Mouse (Mus musculus) limb, embryonic 12.5 days (tissue): ENCODE measurements around the gene Tbc1d2. TPM values are rescaled to one million over a fixed set of nuclear protein-coding genes. Genes with fewer than 3 reads are reported as not detected.
"Not testable (repeated sequence)": the region's sequence is repeated elsewhere in the genome, so short reads cannot be mapped to it uniquely, and the experiment has no call there.

Experiments used
- ATAC-seq: fragments of 200-750 bp; cut with Nextera tagmentation; 2 replicates; pipeline ENCODE4 v1.8.0; 2017; ENCODE audit warnings: low read depth, moderate TSS enrichment; ENCODE audit not compliant: insufficient number of reproducible peaks, insufficient read depth, low FRiP score, low TSS enrichment
- H3K27ac ChIP-seq: fragments of 300-500 bp; sonication (generic); 2 replicates; pipeline ENCODE4 v1.5.1; 2016; ENCODE audit warnings: mild to moderate bottlenecking, moderate library complexity
- H3K27me3 ChIP-seq: fragments of 300-500 bp; sonication (generic); 2 replicates; pipeline ENCODE4 v1.6.1; 2016; ENCODE audit warnings: mild to moderate bottlenecking, moderate library complexity
- H3K36me3 ChIP-seq: fragments of 300-500 bp; sonication (generic); 2 replicates; pipeline ENCODE4 v1.6.1; 2016; ENCODE audit warnings: mild to moderate bottlenecking, moderate library complexity
- H3K4me1 ChIP-seq: fragments of 300-500 bp; sonication (generic); replicated peaks from 2 replicates; pipeline ENCODE4 v1.6.1; 2016
- H3K4me2 ChIP-seq: fragments of 300-500 bp; sonication (generic); 2 replicates; pipeline ENCODE4 v1.6.1; 2016; ENCODE audit warnings: mild to moderate bottlenecking, moderate library complexity
- H3K4me3 ChIP-seq: fragments of 300-500 bp; sonication (generic); replicated peaks from 2 replicates; pipeline ENCODE4 v1.5.1; 2016; ENCODE audit warnings: mild to moderate bottlenecking
- H3K9ac ChIP-seq: fragments of 300-500 bp; sonication (generic); replicated peaks from 2 replicates; pipeline ENCODE4 v1.6.1; 2016; ENCODE audit warnings: mild to moderate bottlenecking, moderate library complexity
- H3K9me3 ChIP-seq: fragments of 300-500 bp; sonication (generic); 2 replicates; pipeline ENCODE4 v1.6.1; 2016; ENCODE audit warnings: mild to moderate bottlenecking, moderate library complexity
- WGBS: fragments of 180-500 bp; shearing (Covaris S2); methylation state at CpG from one replicate; pipeline ENCODE4 v1.1.7; 2016; 5-methylcytosine and 5-hydroxymethylcytosine counted together
- polyA plus RNA-seq: library from polyadenylated mRNA; unstranded; fragments of >200 nt; fragmentation: Nextera tagmentation; extraction: Ambion mirVana; gene quantifications from 2 replicates; pipeline ENCODE4 v1.2.1, GENCODE M21; 2016

Tbc1d2 gene
- polyA plus RNA-seq, 1 experiment from 2014 or later = 2.1 TPM

DNA sequence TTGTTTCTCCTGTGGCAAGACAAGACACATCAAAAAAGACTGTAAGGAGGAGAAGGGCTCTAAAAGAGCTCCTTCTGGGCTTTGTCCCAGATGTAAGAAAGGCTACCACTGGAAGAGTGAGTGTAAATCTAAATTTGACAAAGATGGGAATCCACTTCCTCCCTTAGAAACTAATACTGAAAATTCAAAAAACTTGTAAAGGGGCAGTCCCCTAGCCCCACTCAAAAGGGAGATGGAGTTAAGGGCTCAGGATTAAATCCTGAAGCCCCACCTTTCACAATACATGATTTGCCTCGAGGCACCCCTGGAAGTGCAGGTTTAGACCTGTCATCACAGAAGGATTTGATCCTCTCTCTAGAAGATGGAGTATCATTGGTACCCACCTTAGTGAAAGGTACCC lies 71.8 kb downstream of the Tbc1d2 start:
- H3K9me3 ChIP-seq = peaks cover 9% of the 10 kb centered on the region; the same call in 1 of the 2 replicates
- H3K4me3 ChIP-seq = no peak overlapping the region
- no peaks in the 10 kb centered on the region for H3K36me3 ChIP-seq
- no peak overlapping the region for H3K4me2 ChIP-seq
- no peak overlapping the region for H3K9ac ChIP-seq
- WGBS = 72% methylated on average over 1 of the region's 1 CpGs
- H3K4me1 ChIP-seq = 0 out of 2 replicates have a peak, but pooled peaks cover 9% of the 10 kb centered on the region
- no peak overlapping the region for H3K27ac ChIP-seq
- ATAC-seq = no peak
- H3K27me3 ChIP-seq = no peaks in the 10 kb centered on the region

DNA sequence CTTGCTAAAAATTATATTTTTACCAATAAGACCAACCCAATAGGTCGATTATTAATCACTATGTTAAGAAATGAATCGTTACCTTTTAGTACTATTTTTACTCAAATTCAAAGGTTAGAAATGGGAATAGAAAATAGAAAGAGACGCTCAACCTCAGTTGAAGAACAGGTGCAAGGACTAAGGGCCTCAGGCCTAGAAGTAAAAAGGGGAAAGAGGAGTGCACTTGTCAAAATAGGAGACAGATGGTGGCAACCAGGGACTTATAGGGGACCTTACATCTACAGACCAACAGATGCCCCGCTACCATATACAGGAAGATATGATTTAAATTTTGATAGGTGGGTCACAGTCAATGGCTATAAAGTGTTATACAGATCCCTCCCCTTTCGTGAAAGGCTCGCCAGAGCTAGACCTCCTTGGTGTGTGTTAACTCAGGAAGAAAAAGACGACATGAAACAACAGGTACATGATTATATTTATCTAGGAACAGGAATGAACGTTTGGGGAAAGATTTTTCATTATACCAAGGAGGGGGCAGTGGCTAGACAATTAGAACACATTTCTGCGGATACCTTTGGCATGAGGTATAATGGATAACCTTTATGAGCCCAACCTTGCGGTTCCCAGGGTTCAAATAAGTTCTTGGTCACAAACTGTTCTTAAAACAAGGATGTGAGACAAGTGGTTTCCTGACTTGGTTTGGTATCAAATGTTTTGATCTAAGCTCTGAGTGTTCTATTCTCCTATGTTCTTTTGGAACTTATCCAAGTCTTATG lies 74.3 kb downstream of the Tbc1d2 start:
- not testable (repeated sequence) for H3K36me3 ChIP-seq, ATAC-seq, H3K9me3 ChIP-seq, H3K27me3 ChIP-seq, H3K9ac ChIP-seq, H3K4me1 ChIP-seq, H3K4me3 ChIP-seq, H3K4me2 ChIP-seq, H3K27ac ChIP-seq
- WGBS = 89% methylated on average over 6 of the region's 10 CpGs

GRCm38 (mm10) chr4:46574841-46575240 lies 75.2 kb downstream of the Tbc1d2 start:
- 65% methylated on average over 10 of the region's 12 CpGs for WGBS
- ATAC-seq = no peak

DNA sequence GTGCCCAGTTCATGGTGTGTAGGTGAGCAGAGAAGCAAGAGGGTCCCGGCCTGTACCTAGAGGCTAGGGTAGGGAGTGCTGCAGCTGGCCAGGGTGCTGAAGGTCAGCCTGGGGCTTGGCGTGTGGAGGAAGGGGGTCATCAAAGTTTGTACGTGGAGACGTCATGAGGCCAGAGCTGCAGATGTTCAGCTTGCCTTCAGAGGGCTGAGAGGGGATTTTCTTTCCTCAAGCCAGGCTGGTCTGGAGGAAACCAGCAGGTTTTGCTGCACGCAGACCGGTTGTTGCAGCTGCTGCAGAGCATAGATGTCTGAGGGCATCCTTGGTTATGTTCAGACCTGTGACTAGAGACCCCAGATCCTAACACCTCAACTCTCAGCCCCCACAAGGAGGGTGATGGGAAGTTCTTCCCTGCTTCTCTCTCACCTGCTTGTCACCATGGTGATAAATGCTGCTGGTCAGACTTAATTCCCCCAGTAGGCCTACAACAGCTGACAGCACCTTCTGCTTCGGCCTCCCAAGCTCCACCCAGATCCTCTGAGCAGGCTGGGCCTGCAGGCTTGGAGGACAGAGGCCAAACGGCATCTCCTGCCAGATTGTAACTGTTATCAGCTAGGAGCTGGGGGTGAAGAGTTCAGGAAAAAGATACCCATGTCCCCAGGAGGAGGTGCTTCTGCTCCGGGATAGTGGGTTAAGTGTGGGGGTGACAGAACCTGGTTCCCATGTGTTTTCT lies 75.8 kb downstream of the Tbc1d2 start:
- no peak overlapping the region for H3K4me3 ChIP-seq
- no peak overlapping the region for H3K4me2 ChIP-seq
- H3K27me3 ChIP-seq = no peaks in the 10 kb centered on the region
- WGBS = 32% methylated on average over 9 of the region's 9 CpGs
- H3K4me1 ChIP-seq = 0 out of 2 replicates have a peak, but pooled peaks cover 9% of the 10 kb centered on the region
- no peak for ATAC-seq
- H3K9ac ChIP-seq = no peak overlapping the region
- no peaks in the 10 kb centered on the region for H3K36me3 ChIP-seq
- H3K9me3 ChIP-seq = 0 out of 2 replicates have a peak, but pooled peaks cover 4% of the 10 kb centered on the region
- no peak overlapping the region for H3K27ac ChIP-seq

More at GRCm38 (mm10) chr4:46574841-46575240, 75.2 kb downstream of the Tbc1d2 start:
- H3K36me3 ChIP-seq = no peaks in the 10 kb centered on the region
- no peak overlapping the region for H3K4me3 ChIP-seq
- H3K4me1 ChIP-seq = 0 out of 2 replicates have a peak, but pooled peaks cover 9% of the 10 kb centered on the region
- no peak overlapping the region for H3K4me2 ChIP-seq
- H3K9ac ChIP-seq = no peak overlapping the region
- no peaks in the 10 kb centered on the region for H3K27me3 ChIP-seq
- no peak overlapping the region for H3K27ac ChIP-seq
- 0 out of 2 replicates have a peak, but pooled peaks cover 4% of the 10 kb centered on the region for H3K9me3 ChIP-seq

DNA sequence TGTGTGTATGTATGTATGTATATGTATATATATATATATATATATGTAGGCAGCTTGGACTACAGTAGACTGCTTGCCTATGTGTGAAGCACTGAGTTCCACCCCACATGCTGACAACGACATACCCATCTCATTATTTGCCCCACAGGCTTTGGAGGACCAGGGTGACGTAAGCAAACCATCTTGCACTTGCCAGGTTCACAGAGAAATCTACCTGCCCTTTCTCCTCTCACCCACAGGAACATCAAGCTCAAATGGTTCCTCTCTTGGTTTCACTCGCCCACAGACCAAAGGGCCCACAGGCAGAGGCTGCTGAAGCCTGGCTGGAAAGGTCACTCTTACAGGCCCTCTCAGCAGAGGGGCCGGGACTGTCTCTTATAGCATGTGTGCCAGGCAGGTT lies 77.4 kb downstream of the Tbc1d2 start:
- Histone ChIP-seq H3K4me2 (no peak overlapping the region), H3K4me3 (no peak overlapping the region), H3K9me3 (no peaks in the 10 kb centered on the region), H3K4me1 (0 out of 2 replicates have a peak, but pooled peaks cover 9% of the 10 kb centered on the region), H3K9ac (no peak overlapping the region), H3K36me3 (no peaks in the 10 kb centered on the region), H3K27ac (no peak overlapping the region), H3K27me3 (no peaks in the 10 kb centered on the region)
- 75% methylated on average over 4 of the region's 4 CpGs for WGBS
- ATAC-seq = no peak

DNA sequence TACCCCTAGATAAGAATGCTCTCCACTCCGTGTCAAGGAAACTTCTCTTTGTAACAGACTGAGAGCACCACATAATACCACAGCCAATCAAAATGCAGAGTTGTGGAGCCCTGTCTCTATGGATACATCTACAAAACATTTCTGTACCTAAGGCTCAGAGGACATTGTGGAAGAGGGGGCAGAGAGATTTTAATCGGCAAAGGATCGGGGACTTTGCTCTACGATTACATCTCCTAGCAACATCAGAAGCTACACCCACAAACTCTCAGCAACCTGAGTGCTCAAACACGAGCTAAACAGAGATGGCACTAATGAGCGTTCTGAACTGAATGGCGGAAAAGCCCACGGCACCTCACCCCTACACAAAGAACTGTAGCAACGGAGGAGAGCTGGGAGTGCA lies 78.3 kb downstream of the Tbc1d2 start:
- Histone ChIP-seq H3K9ac (no peak overlapping the region), H3K4me1 (0 out of 2 replicates have a peak, but pooled peaks cover 9% of the 10 kb centered on the region), H3K4me2 (no peak overlapping the region), H3K9me3 (no peaks in the 10 kb centered on the region), H3K4me3 (no peak overlapping the region), H3K27me3 (no peaks in the 10 kb centered on the region), H3K36me3 (no peaks in the 10 kb centered on the region), H3K27ac (no peak overlapping the region)
- ATAC-seq = no peak
- WGBS = 91% methylated on average over 9 of the region's 9 CpGs

DNA sequence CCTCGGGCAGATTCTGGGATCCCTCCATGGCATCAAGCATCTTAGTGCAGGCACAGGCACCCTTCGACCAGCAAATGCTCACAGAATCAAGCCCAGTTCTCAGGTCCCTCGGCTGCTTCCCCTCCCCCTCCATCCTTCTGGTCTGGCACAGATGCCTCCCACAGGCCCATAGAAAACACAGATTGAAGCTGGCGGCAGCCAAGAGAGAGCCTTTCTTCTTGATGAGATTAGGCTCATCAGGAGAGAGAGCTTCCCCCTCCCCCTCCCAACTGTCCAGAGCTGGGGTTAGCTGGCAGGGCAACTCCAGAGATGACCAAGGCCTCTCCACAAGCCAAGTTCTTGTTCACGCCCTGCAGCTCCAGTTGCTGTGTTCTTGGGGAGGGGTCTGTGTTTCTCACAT lies 80.3 kb downstream of the Tbc1d2 start:
- Histone ChIP-seq H3K4me1 (0 out of 2 replicates have a peak, but pooled peaks cover 8% of the 10 kb centered on the region), H3K36me3 (no peaks in the 10 kb centered on the region), H3K4me3 (no peak overlapping the region), H3K27me3 (no peaks in the 10 kb centered on the region), H3K27ac (no peak overlapping the region), H3K9ac (no peak overlapping the region), H3K4me2 (no peak overlapping the region), H3K9me3 (no peaks in the 10 kb centered on the region)
- ATAC-seq = no peak
- WGBS = 39% methylated on average over 5 of the region's 5 CpGs

GRCm38 (mm10) chr4:46568169-46568568 lies 81.8 kb downstream of the Tbc1d2 start:
- ATAC-seq = no peak
- WGBS = 87% methylated on average over 8 of the region's 8 CpGs
- no peaks in the 10 kb centered on the region for H3K36me3 ChIP-seq

GRCm38 (mm10) chr4:46566931-46567671 lies 82.9 kb downstream of the Tbc1d2 start:
- H3K4me2 ChIP-seq = no peak overlapping the region
- H3K27ac ChIP-seq = no peak overlapping the region
- H3K27me3 ChIP-seq = no peaks in the 10 kb centered on the region
- ATAC-seq = no peak
- no peaks in the 10 kb centered on the region for H3K4me1 ChIP-seq
- H3K4me3 ChIP-seq = no peak overlapping the region
- WGBS = 72% methylated on average over 8 of the region's 8 CpGs
- H3K9me3 ChIP-seq = no peaks in the 10 kb centered on the region
- no peak overlapping the region for H3K9ac ChIP-seq
- H3K36me3 ChIP-seq = no peaks in the 10 kb centered on the region

More at GRCm38 (mm10) chr4:46568169-46568568, 81.8 kb downstream of the Tbc1d2 start:
- Histone ChIP-seq H3K4me3 (no peak overlapping the region), H3K27me3 (no peaks in the 10 kb centered on the region), H3K4me2 (no peak overlapping the region), H3K27ac (no peak overlapping the region), H3K9me3 (no peaks in the 10 kb centered on the region), H3K4me1 (no peaks in the 10 kb centered on the region), H3K9ac (no peak overlapping the region)

GRCm38 (mm10) chr4:46565393-46565955 lies 84.5 kb downstream of the Tbc1d2 start:
- 89% methylated on average over 4 of the region's 4 CpGs for WGBS

GRCm38 (mm10) chr4:46564247-46564646 lies 85.8 kb downstream of the Tbc1d2 start:
- ATAC-seq = no peak
- no peak overlapping the region for H3K27ac ChIP-seq
- no peaks in the 10 kb centered on the region for H3K4me1 ChIP-seq
- H3K27me3 ChIP-seq = no peaks in the 10 kb centered on the region
- H3K4me3 ChIP-seq = no peak overlapping the region
- 91% methylated on average over 4 of the region's 4 CpGs for WGBS
- H3K36me3 ChIP-seq = no peaks in the 10 kb centered on the region
- H3K4me2 ChIP-seq = no peak overlapping the region
- H3K9me3 ChIP-seq = no peaks in the 10 kb centered on the region
- H3K9ac ChIP-seq = no peak overlapping the region

More at GRCm38 (mm10) chr4:46565393-46565955, 84.5 kb downstream of the Tbc1d2 start:
- no peak for ATAC-seq
- Histone ChIP-seq H3K27me3 (no peaks in the 10 kb centered on the region), H3K4me2 (no peak overlapping the region), H3K4me3 (no peak overlapping the region), H3K9ac (no peak overlapping the region), H3K4me1 (no peaks in the 10 kb centered on the region), H3K9me3 (no peaks in the 10 kb centered on the region), H3K27ac (no peak overlapping the region), H3K36me3 (no peaks in the 10 kb centered on the region)
